Mouse (Mus musculus) layer of hippocampus, postnatal 25 days (tissue): Measurements from ENCODE around the gene Nop9. TPM values are rescaled to one million over a fixed set of nuclear protein-coding genes. Genes with fewer than 3 reads are reported as not detected.

Experiments used
- DNase-seq, 2 experiments: peaks; one replicate each; pipeline ENCODE4 v3.0.0; 2022; ENCODE audit warnings: mixed read lengths in 2 of 2, low spot score in 1 of 2; ENCODE audit errors: extremely low spot score in 1 of 2
- total RNA-seq, 2 experiments: library from RNA; stranded (reverse); gene quantifications; 2 replicates each; pipeline ENCODE4 v1.2.3; 2021

The Nop9 gene
- total RNA-seq, 2 experiments from 2014 or later = 13.4 to 13.6 TPM

DNA sequence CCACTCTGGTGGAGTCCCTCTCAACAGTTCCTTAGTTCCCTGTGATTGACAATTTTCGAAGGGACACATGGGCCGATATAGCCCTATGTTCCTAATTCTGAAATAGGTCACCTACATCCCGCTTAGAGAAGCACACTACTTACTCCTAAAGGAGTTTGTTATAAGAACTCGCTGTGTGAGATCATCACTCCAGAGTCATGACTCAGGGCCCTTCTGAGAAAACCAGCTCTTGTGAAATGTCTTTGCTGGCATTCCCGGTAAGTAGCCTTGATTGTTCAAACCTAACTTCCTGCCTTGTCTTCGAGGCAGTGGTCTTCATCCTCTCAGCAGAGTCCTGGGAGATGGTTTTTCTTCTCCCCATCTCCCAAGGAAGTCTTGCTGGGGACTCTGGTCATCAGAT is 23.1 kb downstream of the Nop9 start:
- no peak for DNase-seq

DNA sequence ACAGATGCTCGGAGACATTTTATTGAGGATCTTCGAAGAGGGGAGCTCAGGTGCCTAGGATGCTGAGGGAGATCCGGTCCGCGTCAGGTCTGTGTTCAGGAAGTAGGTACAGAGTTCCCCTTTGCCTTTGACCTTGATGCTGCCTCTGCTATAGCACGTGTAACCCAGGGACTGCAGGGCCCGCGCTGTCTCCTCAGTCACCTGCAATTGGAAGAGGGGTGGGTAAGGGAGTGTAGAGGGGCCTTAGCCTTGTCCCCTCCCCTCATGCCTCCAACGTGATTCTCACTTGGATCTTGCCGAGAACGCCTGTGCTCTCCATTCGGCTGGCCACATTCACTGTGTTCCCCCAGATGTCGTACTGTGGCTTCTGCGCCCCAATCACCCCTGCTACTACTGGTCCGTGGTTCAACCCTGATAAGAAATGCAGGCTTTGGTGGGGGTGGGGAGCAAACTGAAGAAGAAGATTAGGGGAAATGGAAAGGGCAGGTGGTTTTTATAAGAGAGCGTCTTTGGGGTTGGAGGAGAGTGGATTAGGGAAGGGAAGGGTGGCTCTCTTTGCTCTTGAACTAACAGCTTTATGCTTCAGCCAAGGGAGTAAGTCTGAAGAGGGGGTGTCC is 23.7 kb downstream of the Nop9 start:
- no peak for DNase-seq

DNA sequence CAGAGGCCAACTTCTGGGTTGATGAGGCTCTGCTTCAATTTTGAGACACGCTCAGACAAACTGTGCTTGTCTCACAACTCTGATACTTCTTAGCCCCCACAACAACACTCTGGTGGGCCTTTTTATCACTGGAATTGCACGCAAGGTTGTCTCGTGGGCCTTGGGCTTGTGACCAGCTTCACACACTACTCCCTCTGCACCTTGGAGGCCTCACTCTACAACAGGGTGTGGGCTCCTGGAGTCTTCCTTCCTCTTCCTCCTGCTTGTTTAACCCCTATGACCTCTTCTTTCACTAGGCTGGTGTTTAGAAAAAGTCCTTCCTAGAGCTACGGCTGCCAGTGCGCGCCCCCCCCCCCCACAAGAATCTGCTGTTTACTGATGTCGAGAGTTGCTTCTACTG is 31.2 kb downstream of the Nop9 start:
- DNase-seq = no peak

DNA sequence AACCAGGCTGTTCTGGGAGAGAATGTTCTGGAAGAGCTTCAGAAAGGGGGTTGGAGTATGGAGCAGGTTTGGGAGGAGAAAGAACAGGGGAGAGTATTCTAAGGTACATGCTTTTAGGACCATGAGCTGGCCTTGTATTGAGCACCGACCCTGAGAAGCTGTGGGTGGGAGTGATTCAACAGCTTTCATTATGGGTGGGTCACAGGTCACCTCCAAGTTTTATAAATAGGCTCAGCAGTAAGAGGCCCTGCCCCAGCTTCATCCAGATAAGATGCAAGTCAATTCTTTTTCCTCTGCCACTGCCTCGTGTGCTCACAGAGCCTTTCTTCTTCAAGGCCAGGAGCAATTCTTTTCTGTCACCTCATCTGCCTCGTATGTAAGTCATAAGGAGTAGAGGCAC is 31.7 kb downstream of the Nop9 start:
- DNase-seq = no peak

DNA sequence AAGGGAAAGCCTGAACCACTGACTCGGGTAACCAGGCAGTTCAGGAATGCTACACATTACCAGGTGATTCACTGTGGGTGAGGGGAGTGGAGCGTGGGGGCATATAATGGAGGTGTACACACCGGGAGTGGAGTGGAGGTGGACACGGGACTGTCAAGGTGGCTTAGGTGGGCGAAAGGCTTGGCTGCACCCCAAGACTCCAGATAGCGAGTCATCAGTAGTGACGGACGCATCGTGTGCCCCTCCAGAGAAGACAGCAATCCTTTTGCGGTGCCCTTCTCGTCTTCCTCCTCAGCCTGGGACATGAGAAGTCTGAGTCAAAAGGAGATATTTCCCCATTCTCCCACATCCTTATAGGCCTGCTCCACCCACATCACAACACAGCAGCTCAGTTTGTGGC is 32.3 kb downstream of the Nop9 start:
- DNase-seq = no peak

DNA sequence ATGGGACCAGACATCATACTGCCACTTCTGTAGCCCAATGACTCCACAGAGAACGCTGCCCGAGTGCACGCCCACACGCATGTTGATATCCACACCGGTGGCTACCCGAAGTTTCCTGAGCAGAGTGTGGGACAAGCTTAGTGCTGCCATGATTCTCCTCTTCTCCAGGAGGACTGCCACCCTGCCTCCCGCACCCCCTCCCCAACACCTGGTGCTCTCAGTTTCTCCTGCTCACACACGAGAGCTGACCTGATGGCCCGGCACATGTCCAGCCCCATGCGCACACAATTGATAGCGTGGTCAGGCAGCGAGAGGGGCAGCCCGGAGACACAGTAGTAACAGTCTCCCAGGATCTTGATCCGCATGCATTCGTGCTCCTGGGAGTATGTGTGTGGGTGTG is 33.2 kb downstream of the Nop9 start:
- no peak for DNase-seq

DNA sequence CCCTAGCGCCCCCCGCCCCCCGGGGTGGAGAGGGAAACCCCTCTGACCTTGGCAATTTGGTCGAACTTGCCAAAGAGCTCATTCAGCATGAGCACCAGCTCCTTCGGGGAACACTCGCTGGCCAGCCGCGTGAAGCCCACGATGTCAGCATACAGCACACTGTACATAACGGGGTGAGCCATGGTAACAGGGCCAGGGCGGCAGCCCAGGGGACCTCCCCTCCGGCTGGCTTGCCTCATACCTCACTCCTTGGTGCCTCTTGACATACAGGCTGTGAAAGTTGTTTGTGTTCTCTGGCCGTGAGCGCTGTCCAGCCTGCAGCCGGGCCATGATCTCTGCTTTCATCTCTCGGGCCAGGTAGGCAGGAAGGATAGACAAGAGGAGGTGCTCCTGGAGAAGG is 34.2 kb downstream of the Nop9 start:
- no peak for DNase-seq

DNA sequence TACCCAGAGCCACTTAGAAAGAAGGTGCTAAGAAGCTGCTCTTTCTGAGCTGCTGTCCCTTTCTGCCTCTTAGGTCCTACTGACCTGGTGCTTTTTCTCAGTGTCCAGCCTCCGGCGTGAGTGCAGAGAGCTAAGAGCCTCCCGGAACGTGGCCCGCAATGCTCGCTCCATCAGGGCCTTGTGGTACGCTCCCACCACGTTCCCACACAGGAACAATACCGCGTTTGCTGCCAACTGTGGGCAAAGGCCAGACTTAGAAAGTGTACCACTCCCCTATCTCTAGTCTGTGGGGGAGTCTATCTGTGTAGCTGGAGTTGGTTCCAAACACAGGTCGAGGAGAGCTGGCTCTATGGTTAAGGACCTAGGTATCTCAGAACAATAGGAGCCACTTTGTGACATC is 35.2 kb downstream of the Nop9 start:
- DNase-seq = peak in 1 of 2 experiments; percentile 3

DNA sequence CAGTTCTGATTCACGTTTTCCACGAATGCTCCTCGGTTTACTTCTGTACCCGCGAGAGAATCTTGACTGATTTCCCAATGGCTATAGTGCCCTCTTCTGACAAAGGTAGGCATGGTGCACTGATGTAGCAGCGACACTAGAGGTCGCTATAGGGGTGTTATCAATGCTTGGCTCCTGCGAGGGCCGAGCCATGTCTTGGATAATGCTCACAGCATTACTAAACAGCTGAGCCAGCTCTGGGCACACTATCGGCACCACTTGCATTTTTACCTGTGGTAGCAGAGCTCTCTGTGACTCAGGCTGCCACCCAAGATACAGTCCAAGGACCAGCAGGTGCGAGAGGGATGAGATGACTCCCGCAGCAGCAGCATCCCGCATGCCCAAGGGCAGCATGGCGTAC is 35.8 kb downstream of the Nop9 start:
- DNase-seq = peak; percentile 21 to 47

DNA sequence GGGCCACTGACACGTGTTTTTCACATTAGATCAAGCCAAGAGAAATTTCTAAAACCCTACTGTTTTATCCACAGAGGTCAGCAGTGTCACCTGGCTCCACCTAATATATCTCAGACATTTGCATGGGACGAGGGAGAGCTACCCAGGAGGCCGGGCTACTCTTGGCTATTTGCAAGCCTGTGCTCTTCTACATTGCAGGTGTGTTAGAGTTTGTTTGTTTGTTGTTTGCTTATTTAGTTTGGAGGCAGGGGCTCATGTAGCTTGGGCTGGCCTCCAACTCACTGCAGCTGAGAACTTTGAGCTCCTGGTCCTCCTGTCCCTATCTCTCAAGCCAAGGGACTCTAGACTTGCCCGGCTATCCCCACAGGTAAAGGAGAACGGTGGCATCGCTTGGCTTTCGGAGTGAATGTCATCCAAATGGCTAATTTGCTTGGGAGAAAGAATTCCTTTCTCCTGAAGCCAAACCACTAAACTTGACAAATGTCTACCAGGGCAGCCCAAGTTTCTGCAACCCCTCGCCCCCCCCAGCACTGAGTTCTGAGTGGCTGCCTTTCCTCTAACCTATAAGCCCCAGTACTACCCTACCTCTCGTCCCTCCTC is 37.0 kb downstream of the Nop9 start:
- DNase-seq = peak in 1 of 2 experiments; percentile 2

DNA sequence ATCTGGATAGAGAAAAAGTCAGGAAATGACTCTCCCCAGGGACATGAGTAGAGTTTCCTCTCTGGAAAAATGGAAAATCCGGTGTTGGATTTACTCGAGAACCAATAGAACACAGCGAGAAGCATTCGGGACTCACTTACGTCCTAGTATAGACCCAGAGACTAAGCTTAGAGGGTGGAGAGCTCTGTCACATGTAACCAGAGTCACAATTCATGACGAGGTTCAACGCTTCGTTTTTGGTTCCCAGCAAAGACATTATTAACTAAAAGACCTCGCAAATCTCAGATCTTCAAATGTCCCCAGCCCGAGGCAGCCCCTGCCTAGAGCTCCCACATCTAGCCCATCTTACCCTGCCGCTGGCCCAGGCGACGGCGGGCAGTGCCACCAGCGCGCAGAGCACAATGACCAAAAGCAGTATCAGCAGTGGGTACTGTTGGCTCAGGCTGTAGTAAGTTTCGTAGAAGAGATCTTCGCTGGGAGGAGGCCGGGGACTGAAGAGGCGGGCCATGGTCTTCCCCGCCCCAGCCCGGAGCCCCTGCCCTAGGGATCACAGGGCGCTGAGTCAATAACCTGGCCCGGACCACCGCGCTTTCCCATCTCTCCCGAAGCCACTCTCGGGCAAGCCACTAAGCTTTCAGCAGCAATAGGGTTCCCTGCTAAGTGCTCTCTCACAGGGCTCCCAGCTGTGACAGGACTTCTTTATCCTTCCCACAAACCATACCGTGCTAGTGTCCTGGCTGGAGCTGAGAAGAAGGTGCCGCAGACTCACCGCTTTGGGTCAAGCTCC is 37.9 kb downstream of the Nop9 start:
- DNase-seq = peak in 1 of 2 experiments; percentile 6

DNA sequence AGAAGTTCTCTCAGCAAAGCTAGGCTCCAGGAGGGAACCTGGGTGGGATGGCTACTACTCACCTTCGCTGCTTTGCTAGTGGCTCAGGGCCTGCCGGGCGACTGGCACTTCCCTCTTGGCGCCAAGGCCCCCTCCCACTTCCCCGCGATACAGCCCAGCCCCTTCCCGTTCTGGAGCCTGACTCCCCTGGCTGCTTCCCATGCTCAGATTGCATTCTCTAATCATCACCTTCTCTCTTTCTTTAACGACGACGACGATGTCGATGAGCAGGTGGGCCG is 38.4 kb downstream of the Nop9 start, which contains the start of gene Adcy4:
Gene Adcy4, minus strand, starts transcription at position 138 of the 278 bp plus-strand sequence.
- DNase-seq = peak in 1 of 2 experiments; percentile 4

DNA sequence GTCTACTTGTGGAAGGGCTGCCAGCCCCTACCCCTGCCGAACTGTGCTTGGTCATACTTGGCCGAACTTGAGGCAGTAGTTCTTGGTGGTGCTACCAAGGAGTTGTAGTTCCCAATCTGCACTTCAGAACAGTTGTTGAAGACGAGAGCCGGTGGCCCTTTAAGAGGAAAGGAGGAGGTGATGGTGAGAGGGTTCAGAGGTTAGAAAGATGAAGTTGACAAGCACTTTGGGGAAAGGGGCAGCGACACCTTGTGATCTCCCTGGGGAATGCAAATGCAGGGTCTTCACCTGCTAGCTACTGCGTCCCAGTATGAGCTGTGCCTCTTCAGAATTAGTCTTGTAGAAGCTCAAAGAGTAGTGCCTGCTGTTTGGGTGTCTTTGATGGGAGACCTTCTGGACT is 39.7 kb downstream of the Nop9 start:
- peak in 1 of 2 experiments; percentile 5 for DNase-seq

DNA sequence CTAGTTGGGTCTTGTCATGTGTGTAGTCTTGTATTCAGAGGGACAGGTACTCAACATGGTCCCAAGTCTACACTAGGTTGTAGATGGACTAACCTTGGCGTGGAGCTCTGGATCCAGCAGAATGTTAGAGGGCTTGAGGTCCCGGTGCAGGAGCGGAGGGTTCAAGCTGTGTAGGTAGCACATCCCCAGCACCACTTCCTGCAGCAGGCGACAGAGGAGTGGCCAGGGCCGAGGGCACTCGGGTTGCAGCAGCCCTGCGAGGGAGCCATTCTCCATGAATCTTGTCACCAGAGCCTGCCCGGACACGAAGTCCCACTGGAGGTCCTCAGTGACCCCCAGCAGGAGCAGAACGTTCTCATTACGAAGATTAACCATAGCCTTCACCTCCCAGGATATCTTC is 42.2 kb downstream of the Nop9 start:
- DNase-seq = peak in 1 of 2 experiments; percentile 4

DNA sequence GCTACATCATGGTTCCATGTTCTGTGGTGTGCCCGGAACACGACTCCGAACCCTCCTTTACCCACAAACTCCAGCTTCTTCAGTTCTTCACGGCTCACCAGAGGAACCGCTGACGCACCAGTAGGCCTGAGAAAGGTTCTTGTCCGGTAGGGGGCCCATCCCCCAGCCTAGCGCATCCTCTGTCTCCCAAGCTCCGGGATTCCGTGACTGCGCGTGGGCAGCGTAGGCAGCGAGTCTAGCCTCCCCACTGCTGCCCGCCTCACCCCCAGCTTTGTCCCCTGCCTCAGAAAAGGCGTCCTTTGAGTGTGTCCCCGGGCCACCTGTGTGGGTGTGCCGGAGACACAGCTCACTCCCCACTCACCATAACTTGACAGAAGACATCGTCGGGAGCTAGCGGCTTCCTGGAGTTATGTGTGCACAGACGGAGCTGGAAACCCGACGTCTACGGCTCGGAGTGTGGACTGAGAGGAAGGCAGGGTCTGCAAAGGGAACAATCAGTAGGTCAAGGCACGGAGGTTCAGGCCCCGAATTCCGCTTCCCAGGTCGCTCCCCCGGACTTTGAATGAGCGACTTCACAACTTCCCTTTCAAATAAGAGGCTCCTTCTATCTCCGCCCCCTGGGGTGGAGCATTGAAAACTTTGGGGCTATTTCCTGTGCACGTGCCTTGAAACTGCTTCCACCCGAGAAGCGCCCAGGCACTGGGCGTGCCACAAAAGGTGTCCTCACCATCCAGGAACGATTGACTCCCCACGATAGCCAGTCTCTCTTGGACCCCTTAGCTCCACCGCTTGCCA is 43.0 kb downstream of the Nop9 start, which contains the start of gene Ripk3:
Gene Ripk3, minus strand, starts transcription at position 610 of the 795 bp plus-strand sequence.
- peak in 1 of 2 experiments; percentile 1 for DNase-seq

DNA sequence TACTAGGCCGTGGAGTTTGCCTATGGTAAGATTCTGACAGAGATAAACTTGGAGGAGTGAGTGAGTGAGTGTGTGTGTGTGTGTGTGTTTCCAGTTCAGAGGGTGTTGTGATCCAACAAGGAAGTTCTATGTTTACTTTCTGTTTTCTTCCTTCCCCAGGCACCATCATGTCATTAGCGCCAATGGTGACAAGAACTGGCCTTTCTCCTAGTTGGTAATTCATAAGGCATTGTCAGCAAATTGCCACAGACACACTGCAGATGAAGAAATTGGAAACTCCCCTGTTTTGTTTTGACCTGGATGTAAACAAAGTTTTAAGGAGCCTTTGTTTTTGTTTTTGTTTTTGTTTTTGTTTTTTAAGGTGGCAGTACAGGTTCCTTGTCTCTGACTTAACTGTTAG is 48.0 kb downstream of the Nop9 start:
- DNase-seq = no peak

DNA sequence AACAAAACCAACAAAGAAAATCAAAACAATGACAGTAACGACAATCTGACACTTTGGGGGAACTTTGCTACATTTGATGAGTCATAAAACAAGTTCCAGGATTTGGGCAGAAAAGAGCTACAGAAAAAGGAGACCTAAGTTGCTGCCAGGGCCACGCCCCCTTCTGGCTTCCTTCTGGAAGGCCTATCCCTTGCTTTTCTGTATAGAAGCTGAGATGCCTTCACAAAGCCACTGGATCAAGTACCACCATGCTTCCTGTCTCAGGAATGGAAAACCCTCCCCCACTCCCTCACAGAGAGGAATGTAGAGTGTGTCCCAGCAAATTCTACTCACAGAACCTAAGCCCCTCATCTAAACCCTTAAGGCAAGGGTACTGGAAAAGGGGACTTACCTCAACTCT is 48.5 kb downstream of the Nop9 start:
- DNase-seq = no peak

DNA sequence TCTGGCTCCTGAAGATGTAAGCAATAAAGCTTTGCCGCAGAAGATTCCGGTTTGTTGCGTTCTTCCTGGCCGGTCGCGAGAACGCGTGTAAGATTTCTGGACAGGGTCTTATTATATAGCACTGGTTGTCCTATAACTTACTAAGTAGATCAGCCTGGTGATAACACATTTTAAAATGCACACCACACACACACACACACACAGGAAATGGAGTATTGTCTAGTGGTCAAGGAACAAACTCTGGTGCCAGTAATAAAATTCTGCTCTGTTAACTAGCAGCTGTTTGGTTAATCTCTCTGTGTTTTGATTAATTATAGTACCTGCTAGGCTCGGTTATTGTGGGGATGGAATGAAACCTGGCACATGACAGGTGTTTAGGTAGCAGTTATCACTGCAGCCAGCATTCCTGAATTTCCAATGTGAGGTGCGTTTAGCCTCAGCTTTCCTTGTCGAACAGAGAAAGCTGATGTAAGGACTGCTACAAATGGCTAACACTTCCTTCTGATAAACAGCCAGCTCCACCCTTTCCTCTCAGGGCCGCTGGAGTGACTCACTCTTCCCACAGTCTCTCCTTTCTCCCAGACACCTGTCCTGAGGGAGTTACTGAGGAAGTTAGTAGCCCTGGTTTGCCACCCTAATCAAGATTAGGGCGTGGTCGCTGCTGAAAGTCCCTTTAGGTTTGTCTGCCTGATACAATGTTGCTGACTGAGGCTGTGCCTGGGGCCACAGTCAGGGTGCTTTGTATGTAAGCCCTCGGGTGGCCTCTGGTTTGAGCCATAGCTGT is 50.1 kb downstream of the Nop9 start:
- no peak for DNase-seq
